Mouse (Mus musculus): ENCODE results near the gene Pmm1.

GRCm38 (mm10) chr15:81920546-81921217, 40.0 kb downstream of the Pmm1 start:
- TF ChIP-seq EP300 (IDR thresholded peaks at IDR 0.05; ENCODE audit: low read depth) (no peak), CTCF (IDR thresholded peaks at IDR 0.05; ENCODE audit: low read depth) (no peak)
